Mouse (Mus musculus): ENCODE data around the gene Hgfac. TPM values are rescaled to one million over a fixed set of nuclear protein-coding genes. Genes with fewer than 3 reads are reported as not detected.
A peak's percentile ranks its signal among the peaks of the same experiment; 100 is the strongest.

Hgfac gene
- polyA plus RNA-seq, 1 experiment from 2014 or later, result 1.7 TPM

DNA sequence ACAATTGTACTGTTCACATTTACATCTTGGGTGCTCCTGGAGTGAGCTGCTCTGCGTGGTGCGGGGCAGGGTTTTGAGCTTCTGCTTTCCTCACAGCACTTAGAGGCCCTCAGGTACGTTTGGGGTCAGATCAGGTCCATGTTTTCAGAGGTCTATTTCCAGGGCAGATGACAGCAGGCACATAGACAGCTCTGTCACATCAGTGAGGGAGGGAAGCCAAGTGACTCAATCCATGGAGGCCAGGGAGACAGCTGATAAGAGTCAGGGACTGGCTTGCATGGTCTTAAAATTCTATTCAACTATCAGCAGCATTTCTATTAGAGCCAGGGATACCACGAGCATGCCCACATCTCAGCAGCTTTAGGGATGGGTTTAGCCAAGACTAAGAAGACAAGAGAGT is 32.1 kb upstream of the Hgfac start:
- WGBS, result 95% methylated on average over 4 of the region's 4 CpGs
- 0 out of 2 replicates have a peak, but pooled peaks cover 7% of the 10 kb centered on the region for H3K36me3 ChIP-seq (ENCODE audit: control insufficient read depth, insufficient read depth, low read length)
- ATAC-seq (replicated peaks; ENCODE audit: low FRiP score, low TSS enrichment, low read depth), result no peak

DNA sequence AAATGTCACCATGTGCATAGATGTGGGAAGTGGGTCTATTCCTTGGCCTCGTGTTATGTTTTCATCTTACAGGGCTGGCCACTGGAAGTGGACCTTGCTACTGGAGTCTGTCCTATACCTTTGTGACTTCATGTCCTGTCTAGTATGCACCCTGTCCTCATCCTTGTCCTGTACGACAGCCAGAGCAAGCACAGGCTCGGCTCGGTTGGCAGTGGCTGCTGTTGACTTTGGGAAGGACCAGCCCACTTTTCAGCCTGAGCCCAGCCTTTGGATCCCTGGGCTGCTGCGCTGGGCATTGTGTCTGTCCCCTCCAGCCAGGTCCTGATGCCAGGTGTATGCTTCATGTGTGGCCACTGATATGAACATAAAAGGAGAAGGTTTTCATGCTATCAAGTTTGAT is 30.7 kb upstream of the Hgfac start:
- 0 out of 2 replicates have a peak, but pooled peaks cover 7% of the 10 kb centered on the region for H3K36me3 ChIP-seq (ENCODE audit: control insufficient read depth, insufficient read depth, low read length)
- DNase-seq (ENCODE audit: low spot score), result no peak

More for the DNA sequence above, 32.1 kb upstream of the Hgfac start:
- Histone ChIP-seq H3K4me1 (replicated peaks; ENCODE audit: control insufficient read depth, insufficient read depth, low read length) (no peaks in the 10 kb centered on the region), H3K27ac (ENCODE audit: low read depth) (no peak overlapping the region), H3K27me3 (replicated peaks; ENCODE audit: control insufficient read depth, insufficient read depth, low read length) (no peaks in the 10 kb centered on the region), H3K9me3 (ENCODE audit: control insufficient read depth, low read length) (no peaks in the 10 kb centered on the region), H3K9ac (ENCODE audit: low read length) (no peak overlapping the region), H3K4me2 (ENCODE audit: low read length) (no peak overlapping the region), H3K4me3 (ENCODE audit: low read depth, low read length) (no peak overlapping the region)
- no peak for DNase-seq (ENCODE audit: low spot score)

DNA sequence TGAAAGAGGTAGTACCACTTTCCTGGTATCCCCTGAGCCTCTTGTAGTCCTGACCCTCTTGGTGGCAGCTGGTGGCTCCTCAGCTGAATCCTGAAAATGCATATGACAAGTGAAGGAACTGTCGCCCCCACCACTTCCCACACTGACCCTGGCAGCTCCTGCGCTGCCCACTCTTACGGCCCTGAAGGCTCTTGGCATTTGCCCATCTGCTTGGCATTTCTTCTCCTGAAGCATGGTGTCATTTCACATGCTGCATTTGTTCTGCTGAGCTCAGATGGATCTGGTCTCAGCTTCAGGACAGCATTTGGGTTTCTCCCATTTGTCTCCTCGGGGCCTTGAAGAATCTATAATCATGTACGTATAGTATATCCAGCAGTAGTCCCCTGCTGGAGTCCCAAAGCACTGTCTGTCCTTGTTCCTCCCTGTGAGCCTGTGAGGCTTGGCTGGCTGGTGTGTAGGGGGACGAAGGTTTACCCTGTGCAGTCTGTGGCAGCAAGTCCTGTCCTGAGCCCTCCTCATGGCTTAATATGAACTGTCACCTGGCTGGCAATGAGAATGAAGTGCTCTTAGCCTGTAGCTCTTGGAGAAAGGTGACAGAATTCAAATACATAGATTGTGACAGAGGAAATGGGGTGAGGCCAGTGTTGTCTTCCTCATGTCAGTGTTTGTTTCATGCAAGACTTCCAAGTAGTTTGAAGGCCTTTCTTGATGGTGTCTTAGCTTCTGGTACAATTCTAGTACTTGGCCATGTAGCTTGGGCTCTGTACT is 30.0 kb upstream of the Hgfac start:
- Histone ChIP-seq H3K4me3 (ENCODE audit: low read depth, low read length) (no peak overlapping the region), H3K36me3 (ENCODE audit: control insufficient read depth, insufficient read depth, low read length) (0 out of 2 replicates have a peak, but pooled peaks cover 7% of the 10 kb centered on the region), H3K4me1 (replicated peaks; ENCODE audit: control insufficient read depth, insufficient read depth, low read length) (no peaks in the 10 kb centered on the region), H3K9me3 (ENCODE audit: control insufficient read depth, low read length) (no peaks in the 10 kb centered on the region), H3K9ac (ENCODE audit: low read length) (no peak overlapping the region), H3K4me2 (ENCODE audit: low read length) (no peak overlapping the region), H3K27ac (ENCODE audit: low read depth) (no peak overlapping the region), H3K27me3 (replicated peaks; ENCODE audit: control insufficient read depth, insufficient read depth, low read length) (no peaks in the 10 kb centered on the region)
- ATAC-seq (replicated peaks; ENCODE audit: low FRiP score, low TSS enrichment, low read depth) (no peak), DNase-seq (ENCODE audit: low spot score) (no peak)
- WGBS, result 93% methylated on average over 6 of the region's 6 CpGs

More for the DNA sequence above, 30.7 kb upstream of the Hgfac start:
- no peak for ATAC-seq (replicated peaks; ENCODE audit: low FRiP score, low TSS enrichment, low read depth)
- 69% methylated on average over 5 of the region's 5 CpGs for WGBS
- Histone ChIP-seq H3K9me3 (ENCODE audit: control insufficient read depth, low read length) (no peaks in the 10 kb centered on the region), H3K4me2 (ENCODE audit: low read length) (no peak overlapping the region), H3K4me3 (ENCODE audit: low read depth, low read length) (no peak overlapping the region), H3K27me3 (replicated peaks; ENCODE audit: control insufficient read depth, insufficient read depth, low read length) (no peaks in the 10 kb centered on the region), H3K4me1 (replicated peaks; ENCODE audit: control insufficient read depth, insufficient read depth, low read length) (no peaks in the 10 kb centered on the region), H3K9ac (ENCODE audit: low read length) (no peak overlapping the region), H3K27ac (ENCODE audit: low read depth) (no peak overlapping the region)

DNA sequence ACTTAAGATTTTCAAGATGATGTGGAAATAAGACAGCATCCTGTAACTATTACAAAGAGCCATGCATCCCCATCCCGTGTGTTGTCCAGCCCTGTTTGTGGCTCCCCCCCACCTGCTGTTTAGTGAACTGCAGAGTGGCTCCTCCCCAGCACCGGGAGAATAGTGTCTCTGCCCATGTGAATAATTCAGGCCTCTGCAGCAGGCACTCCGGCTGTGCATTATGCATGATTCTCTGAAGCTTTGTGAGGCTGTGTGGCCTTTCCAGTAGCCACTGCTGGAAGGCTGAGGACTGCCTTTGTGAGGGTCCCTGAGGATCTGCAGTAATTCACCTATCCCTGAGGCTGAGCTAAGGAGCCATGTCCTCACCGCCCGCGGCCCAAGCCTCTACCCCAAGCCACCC is 27.3 kb upstream of the Hgfac start:
- ATAC-seq (replicated peaks; ENCODE audit: low FRiP score, low TSS enrichment, low read depth) (no peak), DNase-seq (ENCODE audit: low spot score) (no peak)
- H3K36me3 ChIP-seq (ENCODE audit: control insufficient read depth, insufficient read depth, low read length), result 0 out of 2 replicates have a peak, but pooled peaks cover 7% of the 10 kb centered on the region
- no peaks in the 10 kb centered on the region for H3K4me1 ChIP-seq (replicated peaks; ENCODE audit: control insufficient read depth, insufficient read depth, low read length)
- H3K27ac ChIP-seq (ENCODE audit: low read depth), result no peak overlapping the region
- no peak overlapping the region for H3K4me3 ChIP-seq (ENCODE audit: low read depth, low read length)
- H3K27me3 ChIP-seq (replicated peaks; ENCODE audit: control insufficient read depth, insufficient read depth, low read length), result no peaks in the 10 kb centered on the region
- H3K9me3 ChIP-seq (ENCODE audit: control insufficient read depth, low read length), result no peaks in the 10 kb centered on the region
- no peak overlapping the region for H3K9ac ChIP-seq (ENCODE audit: low read length)
- H3K4me2 ChIP-seq (ENCODE audit: low read length), result no peak overlapping the region
- WGBS, result 84% methylated on average over 6 of the region's 6 CpGs

DNA sequence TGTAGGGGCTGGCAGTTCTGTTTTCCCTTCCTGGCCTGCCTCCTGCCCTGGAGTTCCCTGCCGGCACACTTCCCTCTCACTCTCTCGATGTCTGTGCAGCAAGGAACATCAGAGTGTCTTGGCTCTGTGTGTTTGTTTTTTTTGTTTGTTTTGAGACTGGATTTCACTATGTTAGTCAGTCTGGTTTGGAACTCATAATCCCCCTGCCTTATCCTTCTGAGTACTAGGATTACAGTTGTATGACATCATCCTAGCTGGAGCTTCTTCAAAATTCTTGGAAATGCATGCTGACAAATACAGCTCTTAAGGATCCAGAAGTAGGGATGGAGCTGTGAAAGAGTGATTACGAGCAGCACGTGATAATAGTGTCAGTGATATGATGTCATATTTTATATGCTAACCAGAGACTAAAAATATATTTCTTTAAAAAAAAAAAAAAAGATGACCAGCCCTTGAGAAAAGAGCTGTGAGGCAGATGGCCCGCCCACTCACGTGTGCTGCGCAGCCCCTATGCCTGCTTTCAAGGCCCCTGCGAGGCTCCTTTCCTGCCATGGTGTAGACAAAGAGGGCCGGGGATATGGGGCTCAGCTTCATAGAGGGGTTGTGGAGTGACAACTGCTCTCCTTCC is 21.5 kb upstream of the Hgfac start:
- DNase-seq (ENCODE audit: low spot score) (no peak), ATAC-seq (replicated peaks; ENCODE audit: low FRiP score, low TSS enrichment, low read depth) (no peak)
- Histone ChIP-seq H3K27me3 (replicated peaks; ENCODE audit: control insufficient read depth, insufficient read depth, low read length) (no peaks in the 10 kb centered on the region), H3K4me2 (ENCODE audit: low read length) (no peak overlapping the region), H3K36me3 (ENCODE audit: control insufficient read depth, insufficient read depth, low read length) (peaks cover 24% of the 10 kb centered on the region), H3K4me3 (ENCODE audit: low read depth, low read length) (no peak overlapping the region), H3K9me3 (ENCODE audit: control insufficient read depth, low read length) (no peaks in the 10 kb centered on the region), H3K27ac (ENCODE audit: low read depth) (no peak overlapping the region), H3K4me1 (replicated peaks; ENCODE audit: control insufficient read depth, insufficient read depth, low read length) (no peaks in the 10 kb centered on the region; the same call in 1 of the 2 replicates), H3K9ac (ENCODE audit: low read length) (no peak overlapping the region)
- 72% methylated on average over 9 of the region's 9 CpGs for WGBS

DNA sequence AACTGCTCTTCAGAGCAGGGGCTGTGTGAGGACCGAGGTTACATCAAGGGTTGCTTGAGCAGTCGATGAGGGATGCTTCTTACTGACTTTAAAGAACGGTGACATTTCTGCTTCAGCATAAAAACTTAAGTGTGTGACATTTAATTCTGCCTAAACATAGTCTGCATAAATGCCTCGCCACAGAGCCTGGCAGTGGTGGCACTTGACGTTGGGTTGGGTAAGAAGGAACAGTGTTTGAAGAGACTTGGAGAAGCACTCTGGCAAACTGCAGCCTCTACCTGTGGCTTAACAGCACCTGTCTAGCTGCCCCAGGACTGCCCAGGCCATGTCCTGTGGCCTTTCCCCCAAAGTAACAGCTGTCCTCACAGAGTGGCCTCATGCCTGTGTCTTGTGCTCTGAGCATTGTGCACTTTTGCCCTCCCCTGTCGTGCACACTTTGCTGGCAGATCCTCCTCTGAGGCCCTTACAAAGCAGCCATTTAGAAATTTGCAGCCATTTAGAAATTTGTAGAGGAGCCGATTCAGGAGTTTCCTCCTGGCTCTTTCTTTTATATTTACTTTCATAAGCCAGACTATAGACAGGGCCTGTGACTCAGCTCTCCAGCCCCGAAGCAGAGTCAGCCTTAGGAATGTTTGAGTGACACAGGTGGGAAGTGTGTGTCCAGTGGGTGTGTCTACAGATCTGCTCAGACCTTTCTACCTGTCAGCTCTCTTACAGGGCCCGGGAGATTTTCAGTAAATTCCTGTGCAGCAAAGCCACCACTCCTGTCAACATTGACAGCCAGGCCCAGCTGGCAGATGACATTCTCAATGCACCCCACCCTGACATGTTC is 20.7 kb upstream of the Hgfac start:
- no peaks in the 10 kb centered on the region for H3K27me3 ChIP-seq (replicated peaks; ENCODE audit: control insufficient read depth, insufficient read depth, low read length)
- DNase-seq (ENCODE audit: low spot score) (no peak), ATAC-seq (replicated peaks; ENCODE audit: low FRiP score, low TSS enrichment, low read depth) (no peak)
- 77% methylated on average over 9 of the region's 9 CpGs for WGBS
- no peak overlapping the region for H3K4me3 ChIP-seq (ENCODE audit: low read depth, low read length)
- H3K9me3 ChIP-seq (ENCODE audit: control insufficient read depth, low read length), result no peaks in the 10 kb centered on the region
- H3K27ac ChIP-seq (ENCODE audit: low read depth), result no peak overlapping the region
- no peaks in the 10 kb centered on the region; the same call in 1 of the 2 replicates for H3K4me1 ChIP-seq (replicated peaks; ENCODE audit: control insufficient read depth, insufficient read depth, low read length)
- H3K4me2 ChIP-seq (ENCODE audit: low read length), result no peak overlapping the region
- peaks cover 28% of the 10 kb centered on the region for H3K36me3 ChIP-seq (ENCODE audit: control insufficient read depth, insufficient read depth, low read length)
- no peak overlapping the region for H3K9ac ChIP-seq (ENCODE audit: low read length)

DNA sequence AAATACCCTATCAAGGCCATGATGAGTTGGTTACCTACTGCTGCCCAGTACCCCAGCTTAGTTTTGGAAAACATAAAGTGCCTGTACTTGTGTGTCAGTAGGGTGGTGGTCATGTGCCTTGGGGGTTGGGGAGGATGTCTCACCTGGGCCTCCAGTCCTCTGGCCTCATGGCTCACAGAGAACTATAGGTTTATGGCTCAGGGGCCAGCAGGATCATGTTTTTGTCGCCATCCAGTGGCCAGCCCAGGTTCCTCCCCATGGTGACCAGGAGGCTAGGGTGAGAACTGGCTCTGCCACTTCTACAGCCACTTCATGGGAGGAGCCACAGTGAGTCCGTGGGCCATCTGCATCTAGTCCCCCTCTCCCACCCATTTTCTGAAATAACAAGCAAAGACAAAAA is 16.3 kb upstream of the Hgfac start:
- Histone ChIP-seq H3K4me2 (ENCODE audit: low read length) (no peak overlapping the region), H3K36me3 (ENCODE audit: control insufficient read depth, insufficient read depth, low read length) (peaks cover 69% of the 10 kb centered on the region), H3K4me1 (replicated peaks; ENCODE audit: control insufficient read depth, insufficient read depth, low read length) (no peaks in the 10 kb centered on the region; the same call in 1 of the 2 replicates), H3K9ac (ENCODE audit: low read length) (no peak overlapping the region), H3K4me3 (ENCODE audit: low read depth, low read length) (no peak overlapping the region), H3K27ac (ENCODE audit: low read depth) (no peak overlapping the region), H3K9me3 (ENCODE audit: control insufficient read depth, low read length) (no peaks in the 10 kb centered on the region), H3K27me3 (replicated peaks; ENCODE audit: control insufficient read depth, insufficient read depth, low read length) (no peaks in the 10 kb centered on the region)
- ATAC-seq (replicated peaks; ENCODE audit: low FRiP score, low TSS enrichment, low read depth) (no peak; the same call in 1 of the 2 replicates), DNase-seq (ENCODE audit: low spot score) (peak; percentile 66)
- 19% methylated on average over 2 of the region's 2 CpGs for WGBS

DNA sequence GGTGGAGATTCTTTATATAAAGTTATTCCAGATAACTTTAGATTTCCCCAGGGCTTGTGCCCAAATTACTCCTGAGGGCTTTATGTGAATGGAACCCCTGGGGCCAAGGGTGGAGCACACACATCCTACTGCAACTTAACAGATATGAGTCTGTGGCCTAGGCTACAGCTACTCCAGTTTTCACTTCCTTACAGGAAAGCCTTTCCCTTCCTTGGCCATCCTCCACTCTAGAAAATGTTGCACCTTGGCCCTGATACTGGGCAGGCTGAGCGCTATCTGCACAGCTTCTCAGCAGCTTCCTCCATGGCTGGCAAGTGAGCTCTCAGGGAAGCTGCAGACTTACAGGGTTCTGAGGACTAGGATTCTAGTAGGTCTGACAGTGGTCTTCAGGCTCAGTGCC is 12.0 kb upstream of the Hgfac start:
- H3K4me2 ChIP-seq (ENCODE audit: low read length), result no peak overlapping the region
- peaks cover 80% of the 10 kb centered on the region for H3K36me3 ChIP-seq (ENCODE audit: control insufficient read depth, insufficient read depth, low read length)
- 100% methylated on average over 1 of the region's 1 CpGs for WGBS
- no peak overlapping the region for H3K4me3 ChIP-seq (ENCODE audit: low read depth, low read length)
- H3K9me3 ChIP-seq (ENCODE audit: control insufficient read depth, low read length), result no peaks in the 10 kb centered on the region
- H3K9ac ChIP-seq (ENCODE audit: low read length), result no peak overlapping the region
- ATAC-seq (replicated peaks; ENCODE audit: low FRiP score, low TSS enrichment, low read depth) (no peak), DNase-seq (ENCODE audit: low spot score) (no peak)
- no peaks in the 10 kb centered on the region for H3K27me3 ChIP-seq (replicated peaks; ENCODE audit: control insufficient read depth, insufficient read depth, low read length)
- H3K27ac ChIP-seq (ENCODE audit: low read depth), result no peak overlapping the region
- H3K4me1 ChIP-seq (replicated peaks; ENCODE audit: control insufficient read depth, insufficient read depth, low read length), result no peaks in the 10 kb centered on the region

All from intestine, embryonic 14.5 days (tissue).